Mouse (Mus musculus) gastrocnemius, postnatal 10 days (tissue): ENCODE measurements at regions not wholly inside any gene's neighbourhood (a gene's known extent, or its start where the extent isn't known, plus 50 kb on each side); places are given as distances from the start of the nearest gene placed in this dataset.

Experiments
- DNase-seq: peaks from one replicate; pipeline ENCODE4 v3.0.0; 2021; ENCODE audit warnings: mixed read lengths

GRCm38 (mm10) chr8:80253541-80253940 is 195.7 kb upstream of the Hhip start:
- DNase-seq: no peak

DNA sequence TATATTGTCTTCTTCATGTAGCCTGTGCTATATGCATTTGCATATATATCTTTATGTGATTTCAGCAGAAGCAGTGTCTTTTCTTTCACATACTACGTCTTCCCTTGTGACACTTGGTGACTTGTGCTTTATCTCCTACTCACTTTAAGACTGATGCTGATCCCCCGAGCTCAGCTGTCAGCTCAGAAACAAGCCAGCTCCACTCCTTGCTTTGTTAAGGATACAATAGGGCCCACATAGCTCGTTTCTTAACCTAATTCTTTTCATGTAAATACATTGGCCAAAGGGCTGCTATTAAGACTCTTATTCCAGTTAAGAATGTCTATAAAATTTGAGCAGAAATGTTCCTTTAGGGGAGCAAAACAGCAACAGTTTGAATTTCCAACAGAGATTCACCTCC is 193.8 kb upstream of the Hhip start:
- DNase-seq: no peak

GRCm38 (mm10) chr8:80250305-80251161 is 192.7 kb upstream of the Hhip start:
- no peak for DNase-seq

DNA sequence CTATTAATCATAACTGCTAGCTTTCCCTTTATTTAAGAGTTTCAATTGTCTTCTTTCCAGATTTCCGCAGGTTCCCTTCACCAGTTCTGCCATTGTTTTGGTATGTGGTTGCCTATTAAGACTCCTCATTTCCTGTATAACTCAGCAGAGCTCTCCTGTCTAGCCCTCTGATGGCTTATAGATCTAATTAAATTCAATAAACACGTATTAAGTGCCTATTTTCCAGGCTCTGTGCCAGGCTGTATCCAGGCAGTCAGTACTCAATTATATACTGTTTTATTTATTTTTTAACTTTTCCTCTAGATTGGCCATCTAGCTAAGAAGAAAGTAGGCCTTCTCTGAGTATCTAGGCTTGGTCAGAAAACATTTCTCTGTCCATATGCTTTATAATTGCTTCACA is 192.0 kb upstream of the Hhip start:
- no peak for DNase-seq

DNA sequence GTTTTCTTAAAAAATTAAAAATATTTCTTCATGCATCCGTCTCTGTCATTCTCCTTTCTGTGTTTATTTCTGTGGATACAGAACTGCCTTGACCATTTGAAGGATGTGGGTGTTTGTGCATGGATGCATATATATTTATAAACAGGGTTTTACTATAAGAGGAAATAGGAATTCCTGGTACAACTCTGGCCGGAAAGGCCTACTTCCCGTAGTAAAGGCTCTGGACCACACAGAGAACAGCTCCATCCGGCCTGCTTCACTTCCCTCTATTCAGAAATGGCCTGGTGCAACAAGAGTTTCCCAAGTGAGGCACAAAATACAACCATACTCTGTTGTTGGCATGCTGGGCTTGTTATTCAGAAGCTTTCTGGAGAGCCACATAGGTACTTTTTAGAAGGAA is 182.1 kb upstream of the Hhip start:
- DNase-seq: no peak

DNA sequence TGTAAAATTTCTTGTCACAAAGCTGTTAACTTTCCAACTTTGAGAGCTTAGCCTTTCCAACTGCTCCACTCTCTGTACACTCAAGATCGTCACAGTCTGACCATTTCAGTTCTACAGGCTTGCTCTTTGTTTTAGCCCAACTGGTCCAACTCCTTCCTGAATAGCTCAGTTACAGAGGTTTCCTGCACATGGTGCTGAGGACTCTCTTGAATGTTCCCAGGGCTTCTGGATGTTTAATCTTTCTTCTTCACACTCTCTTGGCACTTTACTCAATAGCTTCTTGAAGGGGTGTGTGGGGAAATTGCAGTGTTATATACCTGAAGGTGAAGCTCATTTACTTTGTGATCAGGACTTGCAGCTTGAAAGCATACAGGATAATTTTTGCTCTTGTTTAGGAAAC is 152.6 kb upstream of the Hhip start:
- DNase-seq: no peak

- no peak for DNase-seq
Observed at GRCm38 (mm10) chr8:80204678-80205654, 147.2 kb upstream of the Hhip start.

DNA sequence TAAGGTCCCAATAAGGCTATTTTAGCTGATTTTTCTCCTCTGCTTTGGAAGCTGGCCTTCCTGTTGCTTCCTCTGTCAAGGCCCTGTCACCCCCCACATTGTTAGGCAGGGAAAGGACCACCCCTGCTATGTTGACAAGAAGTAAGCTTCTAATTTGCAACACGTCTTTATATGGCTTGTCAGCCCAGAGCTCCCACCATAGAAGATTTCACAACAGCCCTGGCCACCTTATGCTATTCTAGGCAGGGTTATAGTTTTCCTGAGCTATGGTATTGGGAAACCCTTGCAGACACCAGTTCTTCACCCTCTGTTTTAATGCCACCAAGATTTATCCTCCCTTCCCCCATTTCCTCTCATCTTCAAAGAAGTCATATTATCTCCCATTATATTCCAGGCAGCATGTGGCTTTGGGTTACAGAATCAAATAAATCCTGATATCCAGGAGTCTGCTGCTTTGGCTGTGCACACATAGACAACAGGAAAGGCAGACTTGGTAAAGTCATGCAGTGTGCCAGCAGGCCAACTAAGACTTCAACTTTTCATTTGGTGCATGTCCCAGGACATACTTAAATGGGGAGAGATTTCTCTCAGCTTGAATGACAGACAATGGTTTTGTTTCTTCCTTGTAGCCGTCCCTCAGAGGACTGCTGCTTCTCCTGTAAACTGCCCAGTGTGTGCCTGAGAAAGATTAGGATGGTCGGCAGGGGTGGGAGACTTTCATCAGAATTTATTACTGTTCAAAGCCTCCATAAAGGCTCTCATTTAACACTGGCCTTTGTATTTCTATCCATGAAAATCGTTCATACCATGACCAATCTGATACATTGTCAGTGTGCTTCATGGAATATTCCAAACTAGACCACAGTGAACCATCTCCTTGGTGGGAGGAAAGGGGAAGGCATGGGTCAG is 146.2 kb upstream of the Hhip start:
- DNase-seq: no peak

DNA sequence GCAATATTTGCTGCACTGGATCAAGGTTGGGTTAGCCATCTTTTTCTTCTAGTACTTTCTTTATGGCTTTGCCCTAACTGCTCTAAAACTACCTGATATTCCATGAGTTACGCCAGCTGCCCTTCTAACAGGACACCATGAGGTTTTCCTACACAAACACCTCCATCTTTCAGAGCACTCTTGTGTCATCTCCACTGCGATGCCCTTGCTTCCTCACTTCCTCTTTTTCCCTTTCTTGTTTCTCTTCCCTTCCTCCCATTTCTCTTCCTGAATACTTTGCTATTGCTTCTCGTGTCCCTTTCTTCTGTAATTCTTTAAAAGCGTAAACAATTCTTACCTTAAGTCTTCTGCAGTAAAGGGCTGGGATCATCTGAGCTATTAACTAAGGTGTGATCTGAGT is 139.9 kb upstream of the Hhip start:
- DNase-seq: no peak

DNA sequence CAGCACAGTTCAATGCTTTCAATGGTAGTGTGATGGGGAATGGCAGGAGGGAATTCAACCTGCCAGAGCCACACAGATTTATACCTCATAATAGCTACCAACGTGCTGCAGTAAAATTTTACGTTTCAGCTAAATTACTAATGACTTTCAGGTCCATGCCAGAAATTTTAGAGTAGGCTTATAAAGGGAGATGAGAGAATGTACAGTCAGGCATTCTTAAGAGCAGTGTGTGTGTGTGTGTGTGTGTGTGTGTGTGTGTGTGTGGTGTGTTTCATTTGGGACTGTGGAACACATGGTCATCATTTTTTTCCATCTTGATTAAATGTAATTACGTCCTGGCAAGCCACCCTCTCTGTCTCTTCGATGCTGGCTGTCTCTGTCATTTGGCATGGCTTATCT is 132.7 kb upstream of the Hhip start:
- no peak for DNase-seq

- no peak for DNase-seq
Observed at GRCm38 (mm10) chr8:80189797-80190509, 132.1 kb upstream of the Hhip start.

GRCm38 (mm10) chr8:80185286-80185685 is 127.5 kb upstream of the Hhip start:
- DNase-seq: no peak

GRCm38 (mm10) chr8:80168688-80169087 is 110.9 kb upstream of the Hhip start:
- no peak for DNase-seq

DNA sequence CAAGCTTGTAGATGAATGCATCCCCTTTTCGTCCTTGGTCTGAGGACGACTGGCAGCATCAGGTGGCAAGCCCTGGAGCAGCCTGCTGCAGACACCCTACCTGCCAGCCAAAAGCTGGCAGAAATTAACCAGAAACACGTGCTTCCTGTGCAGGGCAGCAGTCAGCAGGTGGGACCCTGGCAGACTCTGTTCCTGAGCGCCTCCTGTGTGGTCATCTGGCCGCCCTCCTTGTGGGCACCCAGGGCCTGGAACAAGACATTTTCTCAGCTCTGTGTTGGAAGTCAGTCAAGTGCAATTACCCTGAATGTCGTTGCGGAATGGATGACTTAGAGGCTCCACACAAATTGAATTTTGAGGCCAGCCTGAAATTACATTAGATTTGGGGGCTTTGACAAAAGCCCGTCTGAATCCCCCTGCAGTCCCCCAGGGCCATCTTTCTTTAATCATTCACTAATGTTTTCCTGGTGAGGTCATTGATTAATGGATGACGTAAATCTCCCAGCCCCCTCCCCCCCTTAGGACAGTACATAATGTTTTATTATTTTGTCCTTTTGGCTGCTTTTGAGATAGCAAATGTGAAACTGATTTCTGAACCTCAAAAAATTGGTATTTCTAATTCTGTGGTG is 91.8 kb upstream of the Hhip start:
- DNase-seq: no peak

DNA sequence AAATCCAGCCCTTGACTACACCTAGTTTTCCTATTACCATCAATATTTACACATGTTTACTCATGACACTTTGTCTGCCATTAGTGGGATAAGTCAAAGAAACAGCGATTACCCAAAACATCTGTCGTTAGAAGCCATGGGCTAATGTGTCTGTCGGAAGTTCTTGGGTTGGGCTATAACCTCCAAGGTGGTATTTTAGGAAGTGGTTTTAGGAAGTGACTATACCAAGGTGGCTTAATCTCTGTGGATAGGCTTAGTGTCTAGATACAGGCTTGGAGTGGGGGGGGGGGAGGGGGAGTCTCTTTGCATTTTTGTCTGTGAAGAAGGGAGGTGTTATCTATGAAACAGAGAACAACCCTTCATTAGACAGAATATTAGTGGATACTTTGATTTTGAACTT is 90.1 kb upstream of the Hhip start:
- no peak for DNase-seq

- DNase-seq: no peak
Observed at GRCm38 (mm10) chr8:80138481-80138880, 80.7 kb upstream of the Hhip start.

DNA sequence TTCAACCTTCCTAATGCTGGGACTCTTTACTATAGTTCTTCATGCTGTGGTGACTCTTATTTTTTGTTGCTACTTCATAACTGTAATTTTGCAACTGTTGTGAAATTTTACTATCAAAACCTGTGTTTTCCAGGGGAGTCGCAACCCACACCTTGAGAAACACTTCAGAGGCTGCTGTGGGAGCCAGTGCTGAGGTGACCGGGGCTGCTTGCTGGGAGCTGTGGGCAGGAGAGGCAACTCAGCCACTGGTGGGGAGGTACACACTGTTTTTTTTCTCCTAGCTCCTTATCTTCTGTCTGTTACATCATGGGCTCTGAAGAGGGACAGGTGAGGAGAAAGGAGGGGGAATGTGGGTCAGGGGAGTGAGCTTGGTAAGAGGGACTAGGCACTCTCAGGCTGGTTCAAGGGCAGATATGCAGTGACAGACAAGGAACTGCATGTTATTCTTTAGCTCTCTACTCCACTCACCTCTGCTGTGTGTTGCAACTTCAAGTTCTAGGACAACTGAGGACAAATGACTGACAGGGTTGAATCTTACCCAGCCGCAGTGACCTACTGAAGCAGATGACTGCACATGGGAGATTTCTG is 62.7 kb upstream of the Hhip start:
- no peak for DNase-seq

DNA sequence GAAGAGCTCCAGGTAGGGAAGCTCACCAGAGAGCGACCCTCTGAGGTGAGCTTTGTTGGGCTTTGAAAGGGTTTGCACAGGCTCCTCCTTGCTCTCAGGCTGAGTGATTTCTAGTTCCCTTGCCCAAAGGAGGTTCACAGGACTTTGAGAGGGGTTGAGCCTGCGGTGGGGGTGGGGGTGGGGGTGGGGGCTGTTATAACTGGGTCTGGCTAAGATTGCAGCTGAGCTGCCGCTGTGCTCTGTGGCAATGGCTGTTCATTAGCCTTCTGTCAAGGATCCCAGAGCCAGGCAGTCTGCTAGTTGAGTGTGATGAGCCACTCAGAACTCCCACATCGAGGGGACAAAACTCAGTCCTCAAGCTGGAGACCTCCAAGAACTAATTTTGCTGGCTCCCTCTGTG is 59.5 kb upstream of the Hhip start:
- DNase-seq: no peak
